19 mouse cellular contexts compared by ENCODE assay signal in genomic region chr13:95595411-95595810, GRCm38 (mm10). TPM values are rescaled to one million over a fixed set of nuclear protein-coding genes. Genes with fewer than 3 reads are reported as not detected.
DNase-seq lines count a peak whose midpoint lies in the region; ATAC-seq lines count a peak whose summit lies in the region.
"Had no signal": no experiment of that assay in that cellular context is flagged by ENCODE, and none has a peak within 500 bp of the region (broad histone marks: within the 10 kb centered on the region; RNA-seq: fewer than 3 reads in every experiment).

No protein-coding gene starts in this region.

- H3K27ac ChIP-seq in heart, embryonic 11.5 days (ENCODE audit: low read depth, low read length): no peak overlapping the region
- H3K27ac ChIP-seq in limb, embryonic 10.5 days: no peak overlapping the region
- H3K27ac ChIP-seq: forebrain, embryonic 10.5 days; heart, embryonic 13.5 days; hindbrain, embryonic 15.5 days; liver, embryonic 12.5 days; neural tube, embryonic 13.5 days had no signal

- WGBS in heart, embryonic 11.5 days (ENCODE audit: insufficient replicate concordance): 66% methylated on average over 7 of the region's 7 CpGs
- WGBS in limb, embryonic 10.5 days: 85% methylated on average over 7 of the region's 7 CpGs

- no peaks in the 10 kb centered on the region for H3K9me3 ChIP-seq in heart, embryonic 11.5 days (replicated peaks; ENCODE audit: control insufficient read depth, low read length)
- H3K9me3 ChIP-seq in limb, embryonic 10.5 days (replicated peaks): no peaks in the 10 kb centered on the region
- H3K9me3 ChIP-seq: forebrain, embryonic 10.5 days; heart, embryonic 13.5 days; hindbrain, embryonic 15.5 days; liver, embryonic 12.5 days; neural tube, embryonic 13.5 days had no signal

- no peak for ATAC-seq in heart, embryonic 11.5 days (replicated peaks; ENCODE audit: insufficient number of reproducible peaks, low FRiP score, low TSS enrichment)
- ATAC-seq: CD4-positive, CD25-positive, alpha-beta regulatory T cell, adult 4 months; liver, embryonic 12.5 days had no signal

- no peaks in the 10 kb centered on the region for H3K27me3 ChIP-seq in heart, embryonic 11.5 days (ENCODE audit: control insufficient read depth, insufficient read depth, low read length)
- H3K27me3 ChIP-seq in limb, embryonic 10.5 days (ENCODE audit: low read depth, poor library complexity, severe bottlenecking): no peaks in the 10 kb centered on the region
- H3K27me3 ChIP-seq: heart, embryonic 13.5 days; hindbrain, embryonic 15.5 days; neural tube, embryonic 13.5 days had no signal

- no peak overlapping the region for H3K4me2 ChIP-seq in heart, embryonic 11.5 days
- H3K4me2 ChIP-seq: heart, embryonic 13.5 days; hindbrain, embryonic 15.5 days; liver, embryonic 12.5 days; neural tube, embryonic 13.5 days had no signal

- peak; percentile 97 for DNase-seq in heart, adult 11 months
- peak; percentile 47 for DNase-seq in 3T3-L1 (ENCODE audit: low read depth, low spot score)
- peak; percentile 58 to 67 for DNase-seq in heart, adult 9 months (ENCODE audit: low spot score in 2 of 2)
- DNase-seq in limb, embryonic 10.5 days (ENCODE audit: low spot score): peak; percentile 18
- DNase-seq in cerebellum, adult 9-11 months: no peak
- DNase-seq in testis, postnatal 10 days (ENCODE audit: low spot score): no peak
- no peak for DNase-seq in thymus, postnatal 25 days
- DNase-seq: cerebellum, adult 18-20 months; kidney, adult 18-20 months; layer of hippocampus, postnatal 36 days; left cerebral cortex, postnatal 4 days; right cerebral cortex, postnatal 4 days had no signal

- H3K9ac ChIP-seq in heart, embryonic 11.5 days (ENCODE audit: low read depth, low read length): no peak overlapping the region
- H3K9ac ChIP-seq: heart, embryonic 13.5 days; hindbrain, embryonic 15.5 days; liver, embryonic 12.5 days; neural tube, embryonic 13.5 days had no signal

- no peaks in the 10 kb centered on the region for H3K36me3 ChIP-seq in heart, embryonic 11.5 days (ENCODE audit: control insufficient read depth, insufficient read depth, low read length)
- H3K36me3 ChIP-seq in limb, embryonic 10.5 days: peaks cover 1% of the 10 kb centered on the region; the same call in 1 of the 2 replicates
- H3K36me3 ChIP-seq: hindbrain, embryonic 15.5 days; neural tube, embryonic 13.5 days had no signal

- H3K4me3 ChIP-seq in heart, embryonic 11.5 days (ENCODE audit: low read depth, low read length): no peak overlapping the region
- H3K4me3 ChIP-seq in limb, embryonic 10.5 days: no peak overlapping the region
- H3K4me3 ChIP-seq: forebrain, embryonic 10.5 days; heart, embryonic 13.5 days; hindbrain, embryonic 15.5 days; liver, embryonic 12.5 days; neural tube, embryonic 13.5 days had no signal

- peaks cover 8% of the 10 kb centered on the region for H3K4me1 ChIP-seq in heart, embryonic 11.5 days (ENCODE audit: control insufficient read depth, insufficient read depth, low read length)
- peaks cover 9% of the 10 kb centered on the region; the same call in 1 of the 2 replicates for H3K4me1 ChIP-seq in limb, embryonic 10.5 days
- H3K4me1 ChIP-seq: hindbrain, embryonic 15.5 days; neural tube, embryonic 13.5 days had no signal

RNA-seq across cellular contexts. Expression of gene F2r, which starts 22.9 kb away (rescaled TPM):
- polyA plus RNA-seq in heart, embryonic 11.5 days (2014; fragmentation: Nextera tagmentation; extraction: Ambion mirVana): 171 and 195 TPM in 2 replicates
- 141 and 143 TPM in 2 replicates for polyA plus RNA-seq in limb, embryonic 10.5 days (2016; fragmentation: Nextera tagmentation; extraction: Ambion mirVana)

Comparison
In these comparisons a context has a peak if more than half of its experiments do, and no peak if none do; other contexts are left out.
1. DNase-seq: peak in heart, adult 11 months (single experiment), 3T3-L1 (single experiment), heart, adult 9 months (2 of 2) and limb, embryonic 10.5 days (single experiment); none in cerebellum, adult 9-11 months (single experiment), testis, postnatal 10 days (single experiment) and thymus, postnatal 25 days (single experiment).